Mouse (Mus musculus): ENCODE data around the gene Drd2.
A peak's percentile ranks its signal among the peaks of the same experiment; 100 is the strongest.

Gene Drd2

DNA sequence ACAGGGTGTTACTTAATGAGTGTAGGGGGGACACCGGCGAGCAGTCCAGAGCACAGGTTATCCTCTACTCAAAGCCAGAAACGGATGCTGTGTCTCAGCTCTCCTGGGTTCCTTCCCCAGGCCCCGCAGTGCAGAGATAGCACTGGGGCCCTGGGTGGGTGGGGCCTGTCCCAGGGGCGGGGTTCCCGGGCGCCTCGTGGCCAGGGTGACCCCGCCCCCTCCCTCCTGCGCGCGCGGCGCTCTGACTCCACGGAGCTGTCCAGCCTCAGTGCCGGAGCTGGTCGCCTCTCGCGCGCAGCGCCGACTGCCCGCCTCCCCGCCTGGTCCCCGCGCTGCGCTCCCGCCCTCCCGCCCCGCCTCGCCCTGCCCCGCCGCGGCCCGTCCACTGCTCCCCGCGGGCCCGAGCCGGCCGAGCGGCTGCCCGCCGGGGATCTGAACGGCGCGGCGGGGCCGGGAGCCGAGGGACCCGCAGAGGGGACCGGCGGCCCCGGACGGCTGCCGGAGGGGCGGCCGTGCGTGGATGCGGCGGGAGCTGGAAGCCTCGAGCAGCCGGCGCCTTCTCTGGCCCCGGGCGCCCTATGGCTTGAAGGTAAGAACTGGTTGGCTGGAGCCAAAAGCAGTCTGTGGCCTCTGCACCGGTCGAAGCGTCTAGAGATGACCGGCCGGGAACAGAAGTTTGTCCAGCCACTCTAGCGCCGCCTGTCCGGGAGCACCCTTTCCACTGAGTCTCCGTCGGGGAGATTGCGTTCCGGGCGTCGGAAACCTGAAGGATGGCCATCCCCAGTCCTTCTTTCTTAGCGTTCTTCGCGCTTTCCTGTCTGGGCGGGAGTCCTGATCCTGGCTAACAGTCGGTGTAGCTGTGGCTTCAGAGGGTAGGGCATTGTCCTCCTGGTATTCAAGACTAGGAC, at the start of gene Drd2:
Gene Drd2 (plus strand): TSS at position 492 of the 908 bp plus-strand sequence.
- peak; percentile 62 for DNase-seq (ENCODE audit: low spot score)

DNA sequence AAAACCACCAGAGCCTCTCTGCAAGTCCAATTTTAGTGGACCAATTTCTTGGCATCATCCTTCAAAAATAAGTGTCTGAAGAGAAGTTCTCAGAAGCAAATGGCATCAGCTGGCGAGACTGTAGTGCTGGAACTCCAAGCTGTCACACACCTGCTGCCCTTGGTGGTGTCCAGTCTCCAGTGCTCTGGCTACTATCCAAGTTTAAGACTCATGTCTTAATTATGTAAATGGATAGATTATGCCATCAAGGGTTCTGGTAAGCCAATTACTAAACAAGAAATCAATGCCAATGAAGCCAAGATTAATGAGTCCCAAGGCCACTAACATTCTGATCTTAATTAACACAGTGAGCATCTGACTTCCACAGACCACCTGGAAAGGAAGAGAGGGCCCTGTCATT, 45.3 kb upstream of the Drd2 start:
- DNase-seq (ENCODE audit: low spot score) = no peak

DNA sequence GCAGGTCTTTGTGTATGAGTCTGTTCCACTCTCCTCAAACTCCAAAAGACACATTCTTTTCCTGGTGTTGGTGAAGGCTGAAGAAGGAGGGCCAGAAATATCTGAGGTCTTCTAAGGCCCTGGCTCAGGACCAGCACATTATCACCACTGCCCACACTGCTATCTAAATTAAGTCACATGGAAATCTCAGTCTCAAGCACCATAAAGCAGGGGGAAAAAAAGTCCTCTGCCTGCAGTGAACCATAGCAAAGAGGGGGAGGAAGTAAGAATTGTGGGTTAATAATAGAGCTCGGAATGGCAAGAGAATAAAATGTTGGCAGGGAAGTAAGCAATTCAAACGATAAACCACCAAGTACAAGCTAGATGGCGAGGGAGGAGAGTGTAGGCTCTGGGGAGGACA, 32.9 kb upstream of the Drd2 start:
- DNase-seq (ENCODE audit: low spot score) = no peak

DNA sequence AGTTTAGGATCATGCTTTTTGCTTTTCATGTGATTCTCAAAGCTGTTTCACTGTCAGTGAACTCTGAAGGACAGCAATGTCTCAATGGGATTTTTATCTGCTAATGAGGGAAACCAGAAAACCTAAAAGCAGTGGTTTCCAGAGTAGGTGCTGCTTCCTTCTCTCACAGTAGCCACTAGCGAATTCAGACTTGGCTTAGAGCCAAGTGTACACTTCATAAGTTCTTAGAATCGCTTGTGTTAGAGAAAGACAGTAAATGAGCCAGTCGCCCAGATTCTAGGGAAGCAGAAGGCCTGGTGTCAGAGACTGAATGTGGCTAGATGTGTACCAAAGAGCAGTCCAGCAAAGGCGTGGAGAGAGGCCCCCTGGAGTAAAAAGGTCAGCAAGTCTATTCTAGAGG, 29.6 kb upstream of the Drd2 start:
- DNase-seq (ENCODE audit: low spot score) = no peak

DNA sequence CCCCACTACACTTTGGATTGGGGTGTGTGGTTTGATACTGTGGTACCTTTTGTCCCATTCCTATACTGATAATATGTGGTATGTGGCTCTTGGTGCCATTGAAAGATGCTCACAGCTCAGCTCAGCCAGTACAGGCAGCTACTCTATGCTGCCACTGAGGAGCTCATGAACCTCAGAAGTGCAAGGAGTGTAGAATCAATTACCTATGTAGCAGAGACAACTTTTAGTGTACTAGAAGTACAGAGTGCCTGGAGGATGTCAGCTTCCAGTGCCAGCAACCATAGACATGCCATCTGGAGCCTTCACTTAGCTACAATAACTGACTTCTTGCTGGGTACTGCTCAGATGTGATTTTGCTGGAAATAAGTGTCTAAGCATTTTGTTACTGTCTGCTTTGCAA, 21.8 kb upstream of the Drd2 start:
- DNase-seq (ENCODE audit: low spot score) = no peak

DNA sequence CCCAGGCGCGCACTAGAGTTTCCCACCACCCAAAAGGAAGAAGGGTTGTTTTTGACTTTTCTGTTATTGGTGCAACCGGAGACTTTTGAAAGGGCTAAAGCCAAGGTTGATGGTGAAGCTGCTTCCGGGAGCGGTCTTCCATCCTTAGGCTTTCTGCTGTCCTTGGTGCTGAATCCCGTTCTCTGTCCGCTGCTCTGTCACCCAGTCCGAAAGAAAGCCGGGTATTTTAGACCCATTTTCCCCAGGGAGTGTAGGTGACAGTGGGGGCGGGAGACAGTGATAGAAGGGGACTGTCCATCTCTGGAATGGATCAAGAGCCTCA, 578 bp downstream of the Drd2 start:
- DNase-seq (ENCODE audit: low spot score) = peak; percentile 34

DNA sequence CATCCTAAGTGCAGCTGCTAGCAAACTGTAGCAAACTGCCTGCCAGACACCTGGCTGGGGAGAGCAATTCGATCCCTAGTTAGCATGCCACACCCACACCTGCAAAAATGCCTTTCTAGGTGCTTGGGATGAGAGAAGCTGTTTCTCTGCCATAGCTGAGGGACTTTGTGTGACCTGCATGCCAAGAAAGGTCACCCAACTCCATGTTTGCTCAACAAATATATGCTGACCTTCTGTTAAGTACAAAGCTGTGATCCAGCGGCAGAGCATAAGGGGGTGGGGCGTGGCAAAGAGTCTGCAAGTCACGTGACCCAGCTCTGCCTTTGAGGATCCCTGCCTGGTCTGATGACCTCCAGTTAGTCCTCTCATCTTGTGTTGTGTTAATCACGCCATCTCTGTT, 25.3 kb downstream of the Drd2 start:
- DNase-seq (ENCODE audit: low spot score) = no peak

DNA sequence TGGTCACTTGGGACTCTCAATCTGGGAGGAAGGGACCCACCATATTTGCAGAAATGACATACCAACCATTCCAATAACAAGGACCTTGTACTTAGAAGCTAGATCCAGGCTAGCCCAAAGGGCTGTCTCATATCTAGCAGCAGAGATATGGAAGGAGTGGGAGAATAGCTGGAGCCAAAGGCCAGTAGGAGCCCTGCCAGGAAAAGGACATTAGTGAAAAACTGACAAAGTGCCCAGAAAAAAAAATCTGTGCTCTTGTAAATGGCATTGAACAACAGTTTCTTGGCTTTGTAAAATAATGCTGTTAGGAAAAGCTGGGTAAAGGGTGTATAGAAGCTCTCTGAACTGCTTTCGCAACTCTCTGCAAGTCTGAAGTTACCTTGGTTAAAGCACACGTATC, 33.5 kb downstream of the Drd2 start:
- no peak for DNase-seq (ENCODE audit: low spot score)

DNA sequence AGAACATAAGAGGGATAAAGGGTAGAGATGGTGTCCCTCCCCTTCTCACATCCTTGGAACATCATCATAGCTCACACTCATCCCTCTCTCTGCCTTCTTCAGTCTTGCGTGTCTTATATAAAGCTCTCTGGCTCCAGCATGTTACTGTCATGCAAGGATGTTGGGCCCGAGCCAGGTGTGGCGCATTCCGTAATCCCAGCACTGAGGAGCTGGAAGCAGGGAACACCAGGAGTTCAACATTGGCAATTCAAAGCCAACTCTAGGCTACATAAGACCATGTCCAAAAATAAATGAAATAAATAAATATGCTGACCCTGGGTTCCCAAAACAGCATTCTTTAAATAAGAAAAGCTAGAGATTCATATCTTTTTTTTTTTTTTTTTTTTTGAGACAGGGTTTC, 39.5 kb downstream of the Drd2 start:
- no peak for DNase-seq (ENCODE audit: low spot score)

DNA sequence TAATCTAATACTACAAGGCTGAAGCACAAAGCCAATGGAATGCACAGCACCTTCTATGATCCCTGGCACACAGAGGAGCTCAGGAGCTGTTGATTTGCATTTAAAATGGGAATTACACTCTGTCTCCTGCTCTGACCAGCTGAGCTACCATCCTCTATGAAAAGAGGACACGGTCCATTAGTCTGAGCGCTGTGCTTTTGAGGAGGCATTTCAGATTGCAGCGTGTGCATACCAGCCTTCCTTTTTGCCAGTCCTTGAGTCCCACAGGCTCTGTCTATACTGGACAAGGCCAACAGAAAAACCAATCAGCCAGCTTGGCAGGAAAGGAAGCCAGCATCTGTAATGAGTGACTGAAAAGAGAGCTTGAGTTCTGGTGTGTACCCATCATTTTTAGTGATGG, 43.6 kb downstream of the Drd2 start:
- DNase-seq (ENCODE audit: low spot score) = no peak

DNA sequence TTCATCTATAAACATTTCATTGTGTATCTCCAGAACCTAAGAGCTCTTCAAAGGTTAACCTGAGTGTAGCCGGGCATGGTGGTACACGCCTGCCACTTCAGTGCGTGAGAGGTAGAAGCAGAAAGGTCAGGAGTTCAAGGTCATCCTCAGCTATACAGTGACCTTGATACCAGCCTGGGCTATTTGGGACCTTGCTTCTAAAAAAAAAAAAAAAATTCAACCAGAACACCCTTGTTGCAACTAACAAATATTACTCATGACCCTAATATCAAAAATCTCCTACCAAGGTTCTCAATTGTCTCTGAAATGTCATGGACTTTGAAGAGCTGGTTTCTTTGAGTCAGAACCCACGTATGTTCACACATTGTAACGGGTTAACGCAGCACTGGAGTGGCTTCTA, 44.4 kb downstream of the Drd2 start:
- DNase-seq (ENCODE audit: low spot score) = no peak

DNA sequence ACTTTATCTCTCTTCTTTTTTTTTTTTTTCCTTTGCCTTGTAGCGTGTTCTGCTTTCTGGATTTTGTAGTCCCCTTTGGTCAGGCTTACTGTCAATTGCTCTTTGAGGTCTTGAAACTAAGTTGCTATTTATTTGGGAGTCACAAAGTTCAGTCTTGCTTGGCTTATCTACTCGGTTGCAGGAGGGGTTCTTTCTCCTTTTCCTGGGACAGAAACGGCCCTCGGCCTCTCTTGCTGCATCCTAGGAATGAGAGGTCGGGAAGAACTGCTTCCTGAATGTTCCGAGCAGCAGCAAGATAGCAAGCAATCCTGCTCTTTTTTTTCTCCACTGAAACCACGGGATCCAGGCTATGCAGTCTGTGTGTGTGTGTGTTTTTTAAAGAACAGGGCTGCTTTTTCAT, 44.9 kb downstream of the Drd2 start:
- no peak for DNase-seq (ENCODE audit: low spot score)

DNA sequence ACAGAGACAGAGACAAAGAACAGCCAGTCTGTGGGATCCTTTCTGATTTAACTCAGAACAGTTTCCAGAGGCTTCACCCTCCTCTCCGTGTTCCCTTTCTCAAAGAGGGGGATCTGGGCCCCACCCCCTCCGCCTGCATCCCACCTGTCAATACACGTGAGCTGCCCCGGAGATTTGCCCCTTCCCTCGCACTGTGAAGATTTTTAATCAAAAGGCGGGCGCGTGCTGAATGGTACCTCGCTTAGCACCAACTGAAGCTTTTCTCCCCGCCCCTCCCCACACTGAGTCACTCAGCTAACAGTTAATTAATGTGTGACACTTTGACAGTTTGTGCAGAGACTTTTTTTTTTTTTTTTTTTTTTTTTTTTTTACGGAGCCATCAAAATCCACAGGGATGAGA, 45.7 kb downstream of the Drd2 start:
- DNase-seq (ENCODE audit: low spot score) = no peak

DNA sequence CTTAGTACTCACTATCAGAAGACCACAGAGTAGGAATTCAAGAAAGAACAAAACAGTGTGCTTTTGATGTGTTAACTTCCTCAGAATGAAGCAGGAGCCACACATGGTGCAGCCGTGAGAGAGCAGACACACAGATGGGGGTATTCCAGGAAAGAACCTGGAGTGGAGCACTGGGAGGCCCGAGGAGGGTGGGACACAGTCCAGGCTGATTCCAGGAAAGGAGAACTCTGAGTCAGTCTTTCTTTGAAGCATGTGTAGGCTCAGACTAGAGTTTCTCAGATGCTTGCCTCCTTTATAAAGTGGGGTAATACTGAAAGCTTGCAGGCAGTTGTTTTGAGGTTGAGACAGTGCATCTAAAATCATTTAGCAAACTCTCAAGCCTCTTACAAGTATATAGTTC, 51.8 kb downstream of the Drd2 start:
- no peak for DNase-seq (ENCODE audit: low spot score)

DNA sequence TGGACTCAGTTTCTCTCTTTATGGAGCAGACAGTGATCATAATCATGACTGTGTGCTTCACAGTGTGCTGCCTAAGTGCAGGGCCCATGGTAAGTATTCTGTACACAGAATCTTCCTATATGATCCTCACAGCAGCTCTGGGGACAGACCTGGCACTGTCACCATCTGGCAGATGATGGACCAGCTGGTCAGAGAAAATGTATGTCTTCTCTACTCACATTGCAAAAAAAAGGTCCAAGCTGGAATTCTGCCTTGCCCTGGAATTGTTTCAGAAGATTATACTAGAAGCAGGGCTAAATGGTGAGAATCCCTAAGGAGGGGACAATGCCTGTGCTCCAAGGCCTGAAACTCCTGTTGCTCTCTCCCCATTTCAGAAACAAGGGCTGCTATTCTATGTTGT, 55.6 kb downstream of the Drd2 start:
- no peak for DNase-seq (ENCODE audit: low spot score)

DNA sequence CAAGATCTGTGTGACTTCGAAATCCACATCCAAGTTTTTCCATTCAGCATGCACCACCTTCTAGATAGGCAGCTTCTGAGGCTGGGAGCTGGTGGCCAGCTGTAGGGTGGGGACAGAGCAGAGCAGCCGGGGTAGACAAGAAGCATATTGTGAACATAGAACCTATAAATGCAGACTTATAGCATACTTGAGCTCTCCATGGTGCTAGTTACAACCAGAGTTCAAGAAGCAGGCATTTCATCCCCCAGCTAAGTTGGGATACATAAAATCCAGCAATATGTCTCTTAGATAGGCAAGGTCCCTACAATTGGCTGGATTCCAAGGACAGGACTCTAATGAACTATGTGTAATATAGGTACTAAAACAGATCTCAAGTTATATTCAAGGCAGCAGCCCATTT, 63.3 kb downstream of the Drd2 start:
- no peak for DNase-seq (ENCODE audit: low spot score)

DNA sequence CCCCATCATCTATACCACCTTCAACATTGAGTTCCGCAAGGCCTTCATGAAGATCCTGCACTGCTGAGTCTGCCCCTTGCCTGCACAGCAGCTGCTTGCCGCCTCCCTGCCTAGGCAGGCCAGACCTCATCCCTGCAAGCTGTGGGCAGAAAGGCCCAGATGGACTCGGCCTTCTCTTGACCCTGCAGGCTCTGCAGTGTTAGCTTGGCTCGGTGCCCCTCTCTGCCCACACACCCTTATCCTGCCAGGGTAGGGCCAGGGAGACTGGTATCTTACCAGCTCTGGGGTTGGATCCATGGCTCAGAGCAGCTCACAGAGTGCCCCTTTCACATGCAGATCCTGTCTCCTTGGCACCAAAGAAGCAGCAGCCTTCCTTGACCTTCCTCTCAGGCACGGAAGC, 66.6 kb downstream of the Drd2 start:
- peak; percentile 15 for DNase-seq (ENCODE audit: low spot score)

DNA sequence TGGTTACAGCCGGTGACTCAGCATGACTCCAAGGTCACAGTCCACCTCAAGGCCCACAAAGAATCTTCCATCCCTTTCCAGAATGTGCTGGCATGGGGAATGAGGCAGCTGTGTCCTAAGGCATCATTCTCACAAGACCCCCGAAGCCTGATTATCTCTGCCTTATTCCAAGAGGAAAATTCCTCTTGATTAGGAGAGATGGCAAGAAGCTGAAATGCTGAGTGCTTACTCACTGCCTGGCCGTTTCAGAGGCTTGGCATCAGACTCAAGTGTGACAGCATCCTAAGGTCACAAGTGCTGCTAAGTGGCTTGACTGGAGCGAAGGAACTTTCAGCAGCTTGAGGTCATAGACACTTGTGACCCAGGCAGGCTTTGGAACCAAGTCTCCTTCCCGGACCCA, 70.2 kb downstream of the Drd2 start:
- DNase-seq (ENCODE audit: low spot score) = no peak

DNA sequence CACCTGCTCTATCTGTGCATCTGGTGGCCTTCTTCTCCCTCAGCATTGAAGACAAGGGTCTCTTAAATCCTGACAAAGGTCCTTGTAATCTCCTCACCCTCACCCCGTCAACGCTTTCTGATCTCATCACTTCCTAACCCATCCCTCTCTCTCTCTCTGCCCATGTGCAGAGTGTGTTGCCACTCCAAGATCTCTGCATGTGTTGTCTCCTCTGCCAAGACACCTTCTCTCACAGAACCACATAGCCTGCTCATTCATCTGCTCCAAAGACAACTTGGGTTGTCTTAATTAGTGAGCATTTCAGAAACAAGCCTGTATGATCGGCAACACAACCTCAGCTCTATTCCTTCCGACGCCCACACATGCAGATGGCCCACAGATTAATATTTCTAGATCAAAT, 83.4 kb downstream of the Drd2 start:
- DNase-seq (ENCODE audit: low spot score) = no peak

DNA sequence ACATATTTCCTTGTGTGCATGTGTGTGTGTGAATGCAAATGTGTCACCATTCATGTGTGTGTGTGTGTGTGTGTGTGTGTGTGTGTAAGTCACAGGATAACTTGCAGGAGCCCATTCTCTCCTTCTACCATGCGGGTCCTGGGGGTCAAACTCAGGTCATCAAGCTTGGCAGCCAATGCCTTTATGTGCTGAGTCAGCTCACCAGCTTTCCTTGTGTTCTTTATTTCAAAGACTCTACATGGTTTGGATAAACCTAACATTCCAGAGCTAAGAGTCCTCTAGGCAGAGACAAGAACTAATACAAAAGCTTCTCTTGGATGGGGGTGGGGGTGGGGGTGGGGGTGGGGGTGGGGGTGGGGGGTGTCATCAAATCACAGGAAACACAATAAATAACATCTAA, 85.2 kb downstream of the Drd2 start:
- DNase-seq (ENCODE audit: low spot score) = no peak

DNA sequence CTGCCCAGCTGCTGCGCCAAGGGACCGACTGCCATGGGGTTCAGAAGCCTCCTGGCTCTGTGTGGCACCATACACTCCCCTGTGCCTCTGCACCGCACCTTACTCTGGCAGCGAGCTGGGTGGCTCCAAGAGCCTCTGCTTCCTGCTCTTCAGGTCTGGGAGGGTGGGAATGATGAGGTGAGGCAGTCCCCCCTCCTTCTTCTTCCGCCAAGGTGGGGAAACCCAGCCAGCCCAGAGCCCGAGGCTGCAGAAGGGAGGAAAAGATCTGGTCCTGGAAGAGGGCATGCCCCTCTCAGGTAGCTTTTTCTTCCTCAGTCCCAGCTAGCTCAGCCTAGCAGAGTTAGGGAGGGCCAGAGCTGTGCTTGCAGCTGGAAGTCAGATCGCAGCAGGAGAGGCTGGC, 86.5 kb downstream of the Drd2 start, which contains the start of gene Ankk1:
Gene Ankk1 (minus strand): TSS at position 101 of the 400 bp plus-strand sequence.
- no peak for DNase-seq (ENCODE audit: low spot score)

DNA sequence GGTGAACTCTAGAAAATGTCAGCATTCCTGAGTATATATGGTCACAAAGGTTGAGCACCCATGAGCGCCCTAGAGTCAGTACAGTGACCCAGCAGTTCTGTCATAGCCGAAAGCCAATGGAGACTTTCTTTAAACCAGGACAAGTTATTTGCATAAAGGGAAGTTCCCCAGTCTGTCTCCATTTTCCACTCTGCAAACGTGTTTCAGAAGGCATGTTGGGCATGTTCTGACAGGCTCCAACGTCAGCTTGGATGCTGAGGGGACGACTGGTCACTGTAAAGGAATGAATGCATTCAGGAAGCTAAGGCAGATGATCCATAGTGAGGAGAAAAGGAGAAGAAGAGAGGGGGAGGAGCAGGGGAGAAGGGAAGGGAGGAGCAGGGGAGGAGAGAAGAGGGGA, 87.1 kb downstream of the Drd2 start:
- no peak for DNase-seq (ENCODE audit: low spot score)

DNA sequence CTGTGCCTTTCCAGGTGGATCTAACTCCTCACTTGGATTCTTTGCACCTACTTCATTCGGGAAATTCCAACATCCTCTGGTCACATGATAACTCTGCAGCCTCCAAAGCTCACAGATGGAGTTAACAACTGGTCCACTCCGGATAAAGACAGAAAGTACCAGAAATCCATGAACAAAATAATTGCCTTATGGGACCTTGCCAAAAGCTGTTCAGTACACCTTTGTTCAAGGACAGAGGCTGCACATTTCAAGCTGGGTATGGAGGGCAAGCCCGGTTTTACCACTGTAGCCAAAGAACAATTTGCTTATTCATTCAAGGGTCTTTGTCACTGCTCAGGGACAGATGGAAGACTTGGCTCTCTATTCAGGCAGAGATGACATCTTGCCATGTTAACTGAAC, 102.2 kb downstream of the Drd2 start:
- no peak for DNase-seq (ENCODE audit: low spot score)

DNA sequence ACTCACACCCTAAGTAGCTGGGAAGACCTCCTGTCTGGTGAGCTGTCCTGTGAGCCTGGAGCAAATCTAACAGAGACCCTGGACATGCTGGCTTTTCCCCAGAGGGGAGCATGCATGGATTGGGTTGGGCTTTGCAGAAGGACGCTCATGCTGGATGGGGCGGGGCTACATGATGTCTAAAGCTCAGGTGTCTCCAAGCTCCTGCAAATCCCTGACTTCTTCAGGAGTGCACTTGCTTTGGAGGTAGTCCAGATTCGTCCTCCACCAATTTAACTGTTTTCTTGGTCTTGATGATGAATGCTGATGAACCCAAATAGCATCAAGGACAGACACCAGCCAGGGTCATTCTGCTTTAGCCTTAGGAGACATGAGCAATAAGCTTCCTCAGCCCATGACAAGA, 110.1 kb downstream of the Drd2 start:
- no peak for DNase-seq (ENCODE audit: low spot score)

Data from ovary, postnatal 36 days (tissue).